Mouse (Mus musculus) limb, embryonic 10.5 days (tissue): ENCODE data around the gene Mcidas. TPM values are rescaled to one million over a fixed set of nuclear protein-coding genes. Genes with fewer than 3 reads are reported as not detected.

Experiments used
- DNase-seq: peaks from one replicate; pipeline ENCODE4 v3.0.0-alpha.2; 2017; ENCODE audit warnings: low spot score
- H3K27ac ChIP-seq: fragments of 300-500 bp; sonication (generic); 2 replicates; pipeline ENCODE4 v1.5.1; 2016; ENCODE audit warnings: mild to moderate bottlenecking
- H3K27me3 ChIP-seq: fragments of 300-500 bp; sonication (generic); 2 replicates; pipeline ENCODE4 v1.6.1; 2016; ENCODE audit warnings: low read depth, mild to moderate bottlenecking; ENCODE audit not compliant: poor library complexity, severe bottlenecking
- H3K36me3 ChIP-seq: fragments of 300-500 bp; sonication (generic); 2 replicates; pipeline ENCODE4 v1.6.1; 2016; ENCODE audit warnings: mild to moderate bottlenecking, moderate library complexity
- H3K4me1 ChIP-seq: fragments of 300-500 bp; sonication (generic); 2 replicates; pipeline ENCODE4 v1.6.1; 2016
- H3K4me3 ChIP-seq: fragments of 300-500 bp; sonication (generic); 2 replicates; pipeline ENCODE4 v1.5.1; 2016; ENCODE audit warnings: mild to moderate bottlenecking, moderate library complexity
- H3K9me3 ChIP-seq: fragments of 300-500 bp; sonication (generic); replicated peaks from 2 replicates; pipeline ENCODE4 v1.6.1; 2016; ENCODE audit warnings: mild to moderate bottlenecking
- WGBS: fragments of 180-500 bp; shearing (Covaris S2); methylation state at CpG from one replicate; pipeline ENCODE4 v1.1.7; 2016; 5-methylcytosine and 5-hydroxymethylcytosine counted together
- polyA plus RNA-seq: library from polyadenylated mRNA; unstranded; fragments of >200 nt; fragmentation: Nextera tagmentation; extraction: Ambion mirVana; gene quantifications from 2 replicates; pipeline ENCODE4 v1.2.1, GENCODE M21; 2016

The Mcidas gene
- not detected in 2 replicates for polyA plus RNA-seq

- no peak within 1 kb of the TSS for H3K27ac ChIP-seq
- DNase-seq, result peak; percentile 61
Measured at GRCm38 (mm10) chr13:112993531-112994152, at the start of gene Mcidas. Gene Mcidas (plus strand): TSS chr13:112993845.

DNA sequence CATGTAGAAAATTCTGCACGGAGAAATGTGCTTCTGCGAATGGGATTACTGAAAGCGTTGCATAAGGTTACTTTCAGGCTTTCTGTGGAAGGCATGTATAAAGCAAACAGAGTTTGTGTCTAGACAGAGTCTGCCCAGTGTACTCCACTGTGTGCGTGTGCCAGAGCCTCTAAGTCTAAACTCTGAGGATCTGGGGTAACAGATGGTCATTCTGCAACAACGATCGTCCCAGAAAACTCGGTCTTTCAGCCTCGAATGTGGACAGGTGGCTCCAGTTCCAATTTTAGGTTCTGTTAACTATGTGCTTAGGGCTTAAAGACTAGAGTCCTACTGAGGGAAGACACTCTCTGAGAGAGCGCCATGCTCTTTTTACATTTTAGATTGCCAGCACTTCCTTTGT is 48.3 kb upstream of the Mcidas start:
- H3K9me3 ChIP-seq, result no peaks in the 10 kb centered on the region
- 96% methylated on average over 9 of the region's 9 CpGs for WGBS

More at GRCm38 (mm10) chr13:112993531-112994152, at the start of gene Mcidas:
- H3K4me3 ChIP-seq, result peak within 1 kb of the TSS; percentile 56
- peaks cover 98% of the 10 kb centered on the region for H3K27me3 ChIP-seq
- peaks cover 39% of the 10 kb centered on the region for H3K4me1 ChIP-seq
- WGBS, result under 1% methylated on average over 63 of the region's 63 CpGs
- H3K9me3 ChIP-seq, result no peaks in the 10 kb centered on the region
- no peaks in the 10 kb centered on the region for H3K36me3 ChIP-seq

DNA sequence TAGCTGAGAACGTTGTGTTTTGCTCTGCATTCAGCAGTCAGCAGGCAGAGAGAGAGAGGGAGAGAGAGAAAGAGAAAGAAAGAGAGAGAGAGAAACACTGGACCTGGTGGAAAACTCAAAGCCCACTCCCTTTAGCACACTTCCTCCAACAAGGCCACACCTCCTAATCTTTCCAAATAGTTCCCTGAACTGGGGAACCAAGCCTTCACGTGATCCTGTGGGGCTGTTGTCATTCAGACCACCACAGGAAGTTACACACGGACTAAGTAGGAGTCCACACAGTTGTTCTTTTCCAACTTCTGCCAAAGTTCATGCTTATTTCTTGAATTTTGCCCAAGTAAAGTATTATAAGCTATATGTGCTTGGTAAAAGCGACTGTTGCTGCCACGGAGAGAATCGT is 47.7 kb upstream of the Mcidas start:
- Histone ChIP-seq H3K4me3 (no peak overlapping the region), H3K9me3 (no peaks in the 10 kb centered on the region), H3K27me3 (no peaks in the 10 kb centered on the region), H3K36me3 (peaks cover 90% of the 10 kb centered on the region), H3K27ac (no peak overlapping the region), H3K4me1 (no peaks in the 10 kb centered on the region)
- no peak for DNase-seq
- WGBS, result 91% methylated on average over 6 of the region's 6 CpGs

More for the DNA sequence above, 48.3 kb upstream of the Mcidas start:
- Histone ChIP-seq H3K27ac (no peak overlapping the region), H3K36me3 (peaks cover 87% of the 10 kb centered on the region), H3K27me3 (no peaks in the 10 kb centered on the region), H3K4me1 (no peaks in the 10 kb centered on the region), H3K4me3 (no peak overlapping the region)
- no peak for DNase-seq

DNA sequence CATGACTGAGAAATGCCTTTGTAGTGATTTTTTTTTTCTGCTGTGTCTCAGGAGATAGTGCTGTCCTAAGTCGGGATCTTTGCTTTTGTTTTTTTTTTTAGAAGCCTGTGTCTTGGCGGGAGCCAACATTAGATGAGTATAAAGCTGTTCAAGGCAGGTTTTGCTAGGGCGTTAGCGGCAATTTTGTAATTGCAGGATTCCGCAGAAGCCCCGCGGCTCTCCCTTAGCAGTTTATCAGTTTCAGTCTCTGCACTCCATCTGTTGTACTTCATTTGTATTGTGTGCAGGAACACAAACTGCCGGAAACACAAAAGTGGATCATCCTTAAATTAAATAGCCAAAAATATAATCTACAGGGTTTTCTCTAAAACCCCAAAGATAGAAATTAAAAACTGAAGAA is 39.6 kb upstream of the Mcidas start:
- 92% methylated on average over 8 of the region's 8 CpGs for WGBS
- peaks cover 95% of the 10 kb centered on the region for H3K36me3 ChIP-seq
- H3K4me3 ChIP-seq, result no peak overlapping the region
- no peaks in the 10 kb centered on the region for H3K9me3 ChIP-seq
- no peaks in the 10 kb centered on the region for H3K27me3 ChIP-seq
- no peak overlapping the region for H3K27ac ChIP-seq
- DNase-seq, result no peak
- no peaks in the 10 kb centered on the region for H3K4me1 ChIP-seq

GRCm38 (mm10) chr13:112963081-112963480 is 30.6 kb upstream of the Mcidas start:
- Histone ChIP-seq H3K36me3 (peaks cover 73% of the 10 kb centered on the region), H3K4me1 (no peaks in the 10 kb centered on the region), H3K9me3 (no peaks in the 10 kb centered on the region), H3K27me3 (no peaks in the 10 kb centered on the region), H3K27ac (no peak overlapping the region), H3K4me3 (no peak overlapping the region)
- 84% methylated on average over 5 of the region's 5 CpGs for WGBS
- DNase-seq, result no peak

- Histone ChIP-seq H3K27ac (no peak overlapping the region), H3K36me3 (peaks cover 73% of the 10 kb centered on the region), H3K27me3 (no peaks in the 10 kb centered on the region), H3K9me3 (no peaks in the 10 kb centered on the region), H3K4me1 (no peaks in the 10 kb centered on the region), H3K4me3 (no peak overlapping the region)
- 91% methylated on average over 12 of the region's 12 CpGs for WGBS
- no peak for DNase-seq
Measured at GRCm38 (mm10) chr13:112964421-112964820, 29.2 kb upstream of the Mcidas start.

DNA sequence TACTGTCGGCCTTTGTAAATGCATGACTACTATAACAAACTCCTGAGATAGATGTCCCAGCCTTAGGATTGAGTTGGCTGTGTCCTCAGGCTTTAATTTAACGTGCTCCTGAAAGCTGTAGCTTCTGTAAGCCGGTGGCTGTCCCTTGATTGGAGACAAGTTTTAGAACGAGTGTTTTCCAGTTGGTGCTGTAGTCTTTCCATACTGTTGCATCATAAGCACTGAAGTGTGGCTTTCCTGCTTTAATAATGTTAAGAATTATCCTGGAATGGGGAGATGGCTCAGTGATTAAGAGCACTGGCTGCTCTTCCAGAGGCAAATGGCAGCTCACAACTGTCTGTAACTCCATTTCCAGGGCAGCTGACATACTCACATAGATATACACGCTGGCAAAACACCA is 26.4 kb upstream of the Mcidas start:
- H3K9me3 ChIP-seq, result no peaks in the 10 kb centered on the region
- no peak for DNase-seq
- H3K4me3 ChIP-seq, result no peak overlapping the region
- peaks cover 67% of the 10 kb centered on the region for H3K36me3 ChIP-seq
- H3K4me1 ChIP-seq, result no peaks in the 10 kb centered on the region
- WGBS, result 90% methylated on average over 5 of the region's 5 CpGs
- H3K27ac ChIP-seq, result no peak overlapping the region
- H3K27me3 ChIP-seq, result no peaks in the 10 kb centered on the region

DNA sequence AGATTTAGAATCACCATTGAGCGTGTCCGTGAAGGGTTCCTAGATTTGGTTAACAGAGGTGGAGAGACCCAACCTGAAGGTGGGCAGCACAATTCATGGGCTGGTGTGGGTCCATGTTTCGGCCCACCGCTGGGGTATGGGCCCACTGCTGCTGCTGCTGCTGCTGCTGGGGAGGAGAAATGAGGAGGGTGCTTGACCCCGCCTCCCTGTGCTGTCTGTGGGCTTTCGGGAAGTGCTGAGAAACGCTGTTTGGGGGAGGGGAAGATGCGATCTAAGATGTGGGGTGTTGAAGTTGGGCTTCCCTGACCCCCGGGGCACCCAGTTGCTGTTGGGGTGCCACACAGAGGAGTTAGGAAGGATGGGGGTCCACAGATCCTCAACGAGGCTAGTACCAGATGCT is 16.9 kb upstream of the Mcidas start:
- Histone ChIP-seq H3K27ac (no peak overlapping the region), H3K4me3 (peak overlapping the region; percentile 28), H3K9me3 (no peaks in the 10 kb centered on the region), H3K27me3 (peaks cover 21% of the 10 kb centered on the region; the same call in 1 of the 2 replicates), H3K36me3 (no peaks in the 10 kb centered on the region), H3K4me1 (peaks cover 7% of the 10 kb centered on the region)
- DNase-seq, result no peak
- WGBS, result 43% methylated on average over 10 of the region's 10 CpGs

DNA sequence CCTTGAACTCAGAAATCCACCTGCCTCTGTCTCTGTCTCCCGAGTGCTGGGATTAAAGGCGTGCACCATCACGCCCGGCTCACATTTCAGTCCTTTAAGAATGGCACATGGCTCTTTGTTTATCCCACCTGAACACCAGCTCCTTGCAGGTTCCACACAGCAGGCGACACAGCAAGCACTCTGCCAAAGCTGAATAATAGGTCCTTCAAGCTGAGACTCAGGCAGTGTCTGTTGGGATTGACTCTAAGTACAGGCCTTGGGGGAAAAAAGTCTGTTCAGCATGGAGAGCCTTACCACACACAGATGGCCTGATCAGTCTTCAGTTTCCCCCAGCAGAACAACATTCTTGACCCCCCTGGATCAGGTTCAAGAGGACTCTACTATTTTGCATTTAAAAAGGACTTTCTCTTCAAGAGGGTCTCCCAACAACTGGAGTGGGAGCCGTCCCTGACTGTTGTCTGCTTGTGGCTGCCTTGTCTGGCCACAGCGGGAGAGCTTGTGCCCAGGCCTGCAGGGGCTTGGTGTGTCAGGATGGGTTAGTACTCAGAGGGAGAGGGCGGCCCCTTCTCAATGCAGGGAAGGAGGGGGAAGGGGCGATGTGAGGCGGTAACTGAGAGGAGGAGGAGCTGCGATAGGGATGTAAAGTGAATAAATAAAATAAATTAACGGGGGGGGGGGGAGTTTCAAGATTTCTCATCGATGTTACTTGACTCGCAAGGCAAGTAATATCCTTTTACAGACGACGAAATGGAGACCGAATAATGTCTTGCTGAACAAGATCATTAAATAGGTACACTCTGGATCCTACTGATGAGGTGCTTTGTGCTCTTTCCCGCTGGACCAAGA is 7.8 kb upstream of the Mcidas start:
- DNase-seq, result peak; percentile 50
- Histone ChIP-seq H3K27me3 (peaks cover 66% of the 10 kb centered on the region), H3K4me1 (peaks cover 62% of the 10 kb centered on the region), H3K27ac (no peak overlapping the region), H3K4me3 (peak overlapping the region; percentile 57; the same call in 1 of the 2 replicates), H3K36me3 (no peaks in the 10 kb centered on the region), H3K9me3 (no peaks in the 10 kb centered on the region)
- WGBS, result 4% methylated on average over 18 of the region's 18 CpGs

- no peak for DNase-seq
- under 1% methylated on average over 17 of the region's 17 CpGs for WGBS
- no peaks in the 10 kb centered on the region for H3K9me3 ChIP-seq
- H3K4me3 ChIP-seq, result peak overlapping the region; percentile 57
- H3K4me1 ChIP-seq, result peaks cover 62% of the 10 kb centered on the region
- H3K36me3 ChIP-seq, result no peaks in the 10 kb centered on the region
- no peak overlapping the region for H3K27ac ChIP-seq
- H3K27me3 ChIP-seq, result peaks cover 73% of the 10 kb centered on the region
Measured at GRCm38 (mm10) chr13:112986451-112986950, 7.1 kb upstream of the Mcidas start.

- peak; percentile 92 for DNase-seq
- WGBS, result under 1% methylated on average over 47 of the region's 47 CpGs
- peaks cover 81% of the 10 kb centered on the region for H3K27me3 ChIP-seq
- H3K4me1 ChIP-seq, result peaks cover 62% of the 10 kb centered on the region
- no peaks in the 10 kb centered on the region for H3K9me3 ChIP-seq
- H3K36me3 ChIP-seq, result no peaks in the 10 kb centered on the region
- peak within 1 kb of the TSS; percentile 57 for H3K4me3 ChIP-seq
- H3K27ac ChIP-seq, result no peak within 1 kb of the TSS
Measured at GRCm38 (mm10) chr13:112987532-112987943, 6.1 kb upstream of the Mcidas start, which contains the start of gene Ccno. Gene Ccno (plus strand): TSS chr13:112987802.

DNA sequence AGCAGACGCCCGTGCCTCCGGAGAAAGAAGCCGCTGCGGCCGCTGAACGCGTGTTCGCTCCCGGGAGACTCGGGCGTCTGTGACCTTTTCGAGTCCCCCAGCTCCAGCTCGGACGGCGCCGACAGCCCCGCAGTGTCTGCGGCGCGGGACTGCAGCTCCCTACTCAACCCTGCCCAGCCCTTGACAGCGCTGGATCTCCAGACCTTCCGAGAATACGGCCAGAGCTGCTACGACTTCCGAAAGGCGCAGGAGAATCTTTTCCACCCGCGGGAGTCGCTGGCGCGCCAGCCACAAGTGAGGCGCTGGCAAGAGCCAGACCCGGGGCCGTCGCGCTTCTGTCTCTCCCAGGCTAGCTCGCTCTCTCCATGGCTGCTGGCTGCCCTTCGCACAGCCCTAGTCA is 5.7 kb upstream of the Mcidas start:
- H3K9me3 ChIP-seq, result no peaks in the 10 kb centered on the region
- peak overlapping the region; percentile 57 for H3K4me3 ChIP-seq
- H3K36me3 ChIP-seq, result no peaks in the 10 kb centered on the region
- H3K27me3 ChIP-seq, result peaks cover 86% of the 10 kb centered on the region
- peaks cover 59% of the 10 kb centered on the region for H3K4me1 ChIP-seq
- under 1% methylated on average over 39 of the region's 39 CpGs for WGBS
- DNase-seq, result peak; percentile 70
- no peak overlapping the region for H3K27ac ChIP-seq

- no peak overlapping the region for H3K27ac ChIP-seq
- DNase-seq, result peak; percentile 63
- peak overlapping the region; percentile 57 for H3K4me3 ChIP-seq
- WGBS, result 2% methylated on average over 19 of the region's 19 CpGs
- H3K36me3 ChIP-seq, result no peaks in the 10 kb centered on the region
- H3K27me3 ChIP-seq, result peaks cover 95% of the 10 kb centered on the region
- no peaks in the 10 kb centered on the region for H3K9me3 ChIP-seq
- H3K4me1 ChIP-seq, result peaks cover 61% of the 10 kb centered on the region
Measured at GRCm38 (mm10) chr13:112988866-112989265, 4.8 kb upstream of the Mcidas start.
